Mouse (Mus musculus) lung, embryonic 16.5 days (tissue): ENCODE results near the gene Cerk. TPM values are rescaled to one million over a fixed set of nuclear protein-coding genes. Genes with fewer than 3 reads are reported as not detected.
"Not testable (repeated sequence)": the region's sequence is repeated elsewhere in the genome, so short reads cannot be mapped to it uniquely, and the experiment has no call there.

Source experiments
- ATAC-seq: fragments of 200-750 bp; cut with Nextera tagmentation; 2 replicates; pipeline ENCODE4 v1.8.0; 2017; ENCODE audit warnings: low read depth, mild to moderate bottlenecking, moderate library complexity
- H3K27ac ChIP-seq: fragments of 300-500 bp; sonication (generic); 2 replicates; pipeline ENCODE4 v1.5.1; 2014; ENCODE audit warnings: mild to moderate bottlenecking, control low read depth, low read length
- H3K27me3 ChIP-seq: fragments of 300-500 bp; sonication (generic); 2 replicates; pipeline ENCODE4 v1.6.1; 2014; ENCODE audit warnings: low read depth, low read length, mixed read lengths; ENCODE audit not compliant: control insufficient read depth, insufficient read depth
- H3K36me3 ChIP-seq: fragments of 300-500 bp; sonication (generic); 2 replicates; pipeline ENCODE4 v1.6.1; 2014; ENCODE audit warnings: low read length; ENCODE audit not compliant: control insufficient read depth, insufficient read depth
- H3K4me1 ChIP-seq: fragments of 300-500 bp; sonication (generic); replicated peaks from 2 replicates; pipeline ENCODE4 v1.6.1; 2014; ENCODE audit warnings: low read length, mixed read lengths; ENCODE audit not compliant: control insufficient read depth, insufficient read depth
- H3K4me2 ChIP-seq: fragments of 300-500 bp; sonication (generic); 2 replicates; pipeline ENCODE4 v1.6.1; 2014; ENCODE audit warnings: low read depth, low read length, control low read depth
- H3K4me3 ChIP-seq: fragments of 300-500 bp; sonication (generic); 2 replicates; pipeline ENCODE4 v1.5.1; 2014; ENCODE audit warnings: mild to moderate bottlenecking, low read length, control low read depth
- H3K9ac ChIP-seq: fragments of 300-500 bp; sonication (generic); 2 replicates; pipeline ENCODE4 v1.6.1; 2014; ENCODE audit warnings: low read length, control low read depth
- H3K9me3 ChIP-seq: fragments of 300-500 bp; sonication (generic); 2 replicates; pipeline ENCODE4 v1.6.1; 2016; ENCODE audit warnings: low read length; ENCODE audit not compliant: control insufficient read depth
- WGBS: fragments of 180-500 bp; shearing (Covaris S2); extraction: QIAGEN DNeasy Blood & Tissue Kit; methylation state at CpG from one replicate; pipeline ENCODE4 v1.1.7; 2014; 5-methylcytosine and 5-hydroxymethylcytosine counted together
- polyA plus RNA-seq: library from polyadenylated mRNA; unstranded; fragments of >200 nt; fragmentation: Nextera tagmentation; extraction: Ambion mirVana; gene quantifications from 2 replicates; pipeline ENCODE4 v1.2.1, GENCODE M21; 2015

Cerk gene
- polyA plus RNA-seq, 1 experiment from 2014 or later: 26.4 TPM

- Histone ChIP-seq H3K9ac (no peak overlapping the region), H3K9me3 (no peaks in the 10 kb centered on the region), H3K27ac (no peak overlapping the region), H3K4me2 (no peak overlapping the region), H3K36me3 (no peaks in the 10 kb centered on the region; the same call in 1 of the 2 replicates), H3K4me3 (no peak overlapping the region), H3K4me1 (peaks cover 52% of the 10 kb centered on the region), H3K27me3 (no peaks in the 10 kb centered on the region)
- no peak for ATAC-seq
- WGBS: 70% methylated on average over 4 of the region's 4 CpGs
These were observed 5.5 kb downstream of the Cerk start for GRCm38 (mm10) chr15:86180427-86180826.

- Histone ChIP-seq H3K27me3 (no peaks in the 10 kb centered on the region), H3K9ac (no peak overlapping the region), H3K4me3 (no peak overlapping the region), H3K36me3 (no peaks in the 10 kb centered on the region; the same call in 1 of the 2 replicates), H3K9me3 (no peaks in the 10 kb centered on the region), H3K4me1 (peaks cover 56% of the 10 kb centered on the region), H3K4me2 (no peak overlapping the region), H3K27ac (no peak overlapping the region)
- 86% methylated on average over 6 of the region's 6 CpGs for WGBS
- no peak for ATAC-seq
These were observed 7.3 kb downstream of the Cerk start for GRCm38 (mm10) chr15:86178594-86178993.

GRCm38 (mm10) chr15:86177703-86178251 is 8.2 kb downstream of the Cerk start:
- not testable (repeated sequence) for H3K9me3 ChIP-seq, H3K27me3 ChIP-seq, H3K36me3 ChIP-seq, H3K4me3 ChIP-seq, H3K9ac ChIP-seq, H3K4me2 ChIP-seq
- peak; percentile 88 for ATAC-seq
- peak overlapping the region; percentile 62 for H3K27ac ChIP-seq
- 50% methylated on average over 2 of the region's 2 CpGs for WGBS
- H3K4me1 ChIP-seq: peaks cover 57% of the 10 kb centered on the region

- Histone ChIP-seq H3K4me1 (peaks cover 54% of the 10 kb centered on the region), H3K27me3 (no peaks in the 10 kb centered on the region), H3K9ac (peak overlapping the region; percentile 28; the same call in 1 of the 2 replicates), H3K4me2 (peak overlapping the region; percentile 29; the same call in 1 of the 2 replicates), H3K9me3 (no peaks in the 10 kb centered on the region), H3K36me3 (no peaks in the 10 kb centered on the region; the same call in 1 of the 2 replicates), H3K27ac (peak overlapping the region; percentile 93), H3K4me3 (no peak overlapping the region)
- 38% methylated on average over 21 of the region's 22 CpGs for WGBS
- ATAC-seq: peak; percentile 87; the same call in 1 of the 2 replicates
These were observed 8.9 kb downstream of the Cerk start for GRCm38 (mm10) chr15:86176771-86177702.

- peak overlapping the region; percentile 93; the same call in 1 of the 2 replicates for H3K27ac ChIP-seq
- no peaks in the 10 kb centered on the region; the same call in 1 of the 2 replicates for H3K36me3 ChIP-seq
- 66% methylated on average over 10 of the region's 10 CpGs for WGBS
- H3K27me3 ChIP-seq: no peaks in the 10 kb centered on the region
- H3K4me2 ChIP-seq: no peak overlapping the region
- no peak overlapping the region for H3K4me3 ChIP-seq
- ATAC-seq: no peak
- H3K9me3 ChIP-seq: no peaks in the 10 kb centered on the region
- no peak overlapping the region for H3K9ac ChIP-seq
- peaks cover 53% of the 10 kb centered on the region for H3K4me1 ChIP-seq
These were observed 9.8 kb downstream of the Cerk start for GRCm38 (mm10) chr15:86176166-86176565.

GRCm38 (mm10) chr15:86175253-86176050 is 10.5 kb downstream of the Cerk start:
- no peak overlapping the region for H3K4me3 ChIP-seq
- 82% methylated on average over 3 of the region's 3 CpGs for WGBS
- H3K36me3 ChIP-seq: no peaks in the 10 kb centered on the region; the same call in 1 of the 2 replicates
- H3K4me1 ChIP-seq: peaks cover 53% of the 10 kb centered on the region
- H3K4me2 ChIP-seq: no peak overlapping the region
- no peaks in the 10 kb centered on the region for H3K27me3 ChIP-seq
- no peak for ATAC-seq
- no peaks in the 10 kb centered on the region for H3K9me3 ChIP-seq
- H3K27ac ChIP-seq: no peak overlapping the region
- no peak overlapping the region for H3K9ac ChIP-seq

- H3K4me2 ChIP-seq: no peak overlapping the region
- no peak for ATAC-seq
- no peaks in the 10 kb centered on the region; the same call in 1 of the 2 replicates for H3K36me3 ChIP-seq
- no peaks in the 10 kb centered on the region for H3K27me3 ChIP-seq
- no peak overlapping the region for H3K4me3 ChIP-seq
- no peak overlapping the region for H3K9ac ChIP-seq
- WGBS: 37% methylated on average over 16 of the region's 16 CpGs
- H3K4me1 ChIP-seq: peaks cover 67% of the 10 kb centered on the region
- H3K9me3 ChIP-seq: no peaks in the 10 kb centered on the region
- no peak overlapping the region for H3K27ac ChIP-seq
These were observed 12.6 kb downstream of the Cerk start for GRCm38 (mm10) chr15:86173136-86173985.

- 58% methylated on average over 6 of the region's 6 CpGs for WGBS
- no peak overlapping the region for H3K27ac ChIP-seq
- no peaks in the 10 kb centered on the region for H3K9me3 ChIP-seq
- no peak overlapping the region for H3K4me2 ChIP-seq
- peaks cover 69% of the 10 kb centered on the region for H3K4me1 ChIP-seq
- H3K27me3 ChIP-seq: no peaks in the 10 kb centered on the region
- H3K4me3 ChIP-seq: no peak overlapping the region
- H3K9ac ChIP-seq: no peak overlapping the region
- no peaks in the 10 kb centered on the region; the same call in 1 of the 2 replicates for H3K36me3 ChIP-seq
- no peak for ATAC-seq
These were observed 13.4 kb downstream of the Cerk start for GRCm38 (mm10) chr15:86172526-86172925.
